Mouse (Mus musculus): Measurements from ENCODE around the gene Smurf1. TPM values are rescaled to one million over a fixed set of nuclear protein-coding genes. Genes with fewer than 3 reads are reported as not detected.

Gene Smurf1
- 17.9 and 19.2 TPM in 2 replicates for total RNA-seq (2012; rRNA removed)

DNA sequence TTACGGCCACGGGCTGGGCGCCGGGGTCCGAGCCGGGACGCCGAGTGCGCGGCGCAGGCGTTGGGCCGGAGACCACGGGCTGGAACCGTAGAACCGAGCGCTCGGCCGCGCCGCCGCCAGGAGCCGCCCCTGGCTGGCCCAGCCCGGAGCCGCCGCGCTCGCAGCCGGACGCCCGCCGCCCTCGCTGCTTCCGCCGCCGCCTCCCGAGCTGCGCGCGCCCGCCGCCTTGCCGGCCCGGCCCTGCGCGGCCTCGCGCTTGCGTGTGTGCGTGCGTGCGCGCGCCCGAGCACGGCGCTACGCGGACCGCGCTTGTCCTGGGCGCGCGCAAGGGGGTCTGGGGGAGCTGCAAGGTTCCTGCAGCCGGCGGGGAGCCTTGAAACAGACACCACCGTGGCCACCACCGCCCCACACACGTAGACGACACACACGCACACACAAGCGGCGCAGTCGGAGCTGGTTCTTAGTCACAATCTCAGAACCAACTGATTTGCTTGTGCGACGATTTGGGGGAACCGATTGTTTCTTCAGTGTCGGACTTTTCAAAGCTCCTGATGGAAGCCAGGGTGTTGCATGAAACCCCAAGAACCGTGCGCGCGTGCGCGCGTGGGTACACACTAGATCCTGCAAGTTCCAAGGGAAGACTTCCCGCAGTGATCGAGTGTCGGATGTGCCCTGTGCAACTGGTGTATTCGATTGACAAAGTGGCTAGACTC, at the start of gene Smurf1:
TSS of gene Smurf1 (minus strand) at position 209 of the 713 bp plus-strand sequence.
- no peaks in the 10 kb centered on the region for H3K9me3 ChIP-seq (ENCODE audit: control insufficient read depth, insufficient read depth, low read depth, low read length)
- H3K9ac ChIP-seq (ENCODE audit: insufficient read depth, low read depth, low read length, poor library complexity, severe bottlenecking) = peak within 1 kb of the TSS; percentile 91
- TF ChIP-seq MAFK (IDR thresholded peaks at IDR 0.05; ENCODE audit: insufficient read depth, low read depth, low read length) (no peak), ZC3H11A (IDR thresholded peaks at IDR 0.05; ENCODE audit: borderline replicate concordance, low read depth, low read length) (no peak), HCFC1 (IDR thresholded peaks at IDR 0.05; ENCODE audit: borderline replicate concordance, insufficient read depth, low read length) (no peak), CHD2 (IDR thresholded peaks at IDR 0.05; ENCODE audit: low read depth, low read length) (no peak), ZNF384 (IDR thresholded peaks at IDR 0.05; ENCODE audit: low read depth, low read length) (no peak)
- H3K4me1 ChIP-seq (ENCODE audit: control insufficient read depth in 2 of 2, insufficient read depth in 2 of 2, low read length in 2 of 2, poor library complexity in 1 of 2) = peaks cover 2 to 14% of the 10 kb centered on the region in 2 experiments; a peak in 3 of 4 replicates
- peak within 1 kb of the TSS; percentile 78 for H3K27ac ChIP-seq (ENCODE audit: insufficient read depth, low read depth, low read length, poor library complexity, severe bottlenecking)
- DNase-seq (ENCODE audit: low read depth, low spot score) = peak; percentile 75
- no peaks in the 10 kb centered on the region for H3K36me3 ChIP-seq (ENCODE audit: control insufficient read depth, insufficient read depth, low read length, poor library complexity, severe bottlenecking)
- in situ Hi-C loops (cut with MboI; ENCODE audit: low sequenced_read_pairs in 2 of 2, unreplicated experiment in 2 of 2) = no loop called here
- peak within 1 kb of the TSS; percentile 78 to 89 for H3K4me3 ChIP-seq (ENCODE audit: insufficient read depth in 1 of 2, low read depth in 1 of 2, low read length in 2 of 2, poor library complexity in 1 of 2, severe bottlenecking in 1 of 2)

DNA sequence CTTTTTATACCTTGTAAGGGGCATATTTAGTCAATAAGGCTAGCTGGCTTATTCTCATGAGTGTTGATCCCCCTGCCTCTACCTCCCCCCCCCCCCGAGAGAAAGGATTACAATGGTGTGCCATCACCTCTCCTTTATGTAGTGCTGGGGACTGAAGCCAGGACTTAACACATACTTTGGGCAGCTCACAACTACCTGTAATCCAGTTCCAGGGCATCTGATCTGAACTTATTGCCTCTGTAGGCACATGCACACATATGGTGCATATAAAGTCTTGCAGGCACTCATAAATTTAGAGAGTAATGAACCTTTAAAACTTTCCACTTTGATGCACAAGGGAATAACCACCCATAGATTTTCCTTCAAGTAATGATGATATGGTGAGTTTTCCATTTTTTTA, 48.6 kb upstream of the Smurf1 start:
- no peaks in the 10 kb centered on the region for H3K4me1 ChIP-seq (ENCODE audit: control insufficient read depth in 2 of 2, insufficient read depth in 2 of 2, low read length in 2 of 2, poor library complexity in 1 of 2)
- H3K9ac ChIP-seq (ENCODE audit: insufficient read depth, low read depth, low read length, poor library complexity, severe bottlenecking) = no peak overlapping the region
- DNase-seq (ENCODE audit: low read depth, low spot score) = no peak
- in situ Hi-C loops (cut with MboI; ENCODE audit: low sequenced_read_pairs in 2 of 2, unreplicated experiment in 2 of 2) = no loop called here
- H3K36me3 ChIP-seq (ENCODE audit: control insufficient read depth, insufficient read depth, low read length, poor library complexity, severe bottlenecking) = no peaks in the 10 kb centered on the region
- no peak overlapping the region for H3K4me3 ChIP-seq (ENCODE audit: insufficient read depth in 1 of 2, low read depth in 1 of 2, low read length in 2 of 2, poor library complexity in 1 of 2, severe bottlenecking in 1 of 2)
- no peaks in the 10 kb centered on the region for H3K9me3 ChIP-seq (ENCODE audit: control insufficient read depth, insufficient read depth, low read depth, low read length)
- TF ChIP-seq CHD2 (IDR thresholded peaks at IDR 0.05; ENCODE audit: low read depth, low read length) = no peak
- TF ChIP-seq ZNF384 (IDR thresholded peaks at IDR 0.05; ENCODE audit: low read depth, low read length) = no peak
- no peak overlapping the region for H3K27ac ChIP-seq (ENCODE audit: insufficient read depth, low read depth, low read length, poor library complexity, severe bottlenecking)

DNA sequence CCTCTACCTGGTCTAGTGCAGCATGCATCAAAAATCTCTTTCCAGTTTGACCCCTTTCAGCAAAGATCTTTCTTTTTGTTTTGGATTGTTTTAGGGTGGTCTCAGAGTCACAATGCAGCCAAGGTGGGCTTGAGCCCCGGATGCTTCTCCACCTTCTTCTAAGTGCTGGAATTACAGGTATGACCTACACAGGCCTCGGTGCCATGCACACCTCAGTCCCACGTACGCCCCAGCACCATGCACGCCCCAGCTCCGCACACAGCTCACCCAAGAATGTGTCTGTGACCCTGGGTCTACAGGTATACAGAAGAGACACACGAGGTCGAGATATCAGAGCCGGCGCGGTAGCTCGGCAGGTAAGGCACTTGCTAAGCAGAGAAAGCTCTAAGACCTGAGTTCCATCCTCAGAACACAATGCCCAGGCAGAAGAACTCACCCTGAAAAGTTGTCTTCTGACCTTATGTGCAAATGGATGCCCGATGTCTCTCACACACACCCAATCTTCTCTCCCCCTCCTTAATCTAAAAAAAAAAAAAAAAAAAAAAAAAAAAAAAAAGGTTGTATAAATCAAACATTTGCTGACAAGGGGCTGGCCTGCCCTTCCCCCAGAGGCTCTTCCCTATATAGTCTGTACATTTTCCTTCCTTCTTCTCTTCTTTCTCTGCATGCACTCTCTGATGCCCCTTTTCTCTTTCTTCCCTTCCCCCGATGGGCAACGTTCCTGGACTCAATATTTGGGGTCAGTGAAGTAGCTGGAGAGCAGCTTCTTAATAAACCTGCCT, 43.4 kb upstream of the Smurf1 start:
- no peak overlapping the region for H3K9ac ChIP-seq (ENCODE audit: insufficient read depth, low read depth, low read length, poor library complexity, severe bottlenecking)
- no peaks in the 10 kb centered on the region for H3K4me1 ChIP-seq (ENCODE audit: control insufficient read depth in 2 of 2, insufficient read depth in 2 of 2, low read length in 2 of 2, poor library complexity in 1 of 2)
- H3K9me3 ChIP-seq (ENCODE audit: control insufficient read depth, insufficient read depth, low read depth, low read length) = no peaks in the 10 kb centered on the region
- no peak overlapping the region for H3K4me3 ChIP-seq (ENCODE audit: insufficient read depth in 1 of 2, low read depth in 1 of 2, low read length in 2 of 2, poor library complexity in 1 of 2, severe bottlenecking in 1 of 2)
- no peak for DNase-seq (ENCODE audit: low read depth, low spot score)
- H3K27ac ChIP-seq (ENCODE audit: insufficient read depth, low read depth, low read length, poor library complexity, severe bottlenecking) = no peak overlapping the region
- no peak for TF ChIP-seq HCFC1 (IDR thresholded peaks at IDR 0.05; ENCODE audit: borderline replicate concordance, insufficient read depth, low read length)
- no peak for TF ChIP-seq CHD2 (IDR thresholded peaks at IDR 0.05; ENCODE audit: low read depth, low read length)
- no peak for TF ChIP-seq MAFK (IDR thresholded peaks at IDR 0.05; ENCODE audit: insufficient read depth, low read depth, low read length)
- TF ChIP-seq ZC3H11A (IDR thresholded peaks at IDR 0.05; ENCODE audit: borderline replicate concordance, low read depth, low read length) = no peak
- no peak for TF ChIP-seq ZNF384 (IDR thresholded peaks at IDR 0.05; ENCODE audit: low read depth, low read length)
- H3K36me3 ChIP-seq (ENCODE audit: control insufficient read depth, insufficient read depth, low read length, poor library complexity, severe bottlenecking) = no peaks in the 10 kb centered on the region
- in situ Hi-C loops (cut with MboI; ENCODE audit: low sequenced_read_pairs in 2 of 2, unreplicated experiment in 2 of 2) = no loop called here

- Histone ChIP-seq H3K9me3 (ENCODE audit: control insufficient read depth, insufficient read depth, low read depth, low read length) (no peaks in the 10 kb centered on the region), H3K36me3 (ENCODE audit: control insufficient read depth, insufficient read depth, low read length, poor library complexity, severe bottlenecking) (no peaks in the 10 kb centered on the region), H3K4me3 (ENCODE audit: insufficient read depth in 1 of 2, low read depth in 1 of 2, low read length in 2 of 2, poor library complexity in 1 of 2, severe bottlenecking in 1 of 2) (no peak overlapping the region), H3K9ac (ENCODE audit: insufficient read depth, low read depth, low read length, poor library complexity, severe bottlenecking) (no peak overlapping the region), H3K27ac (ENCODE audit: insufficient read depth, low read depth, low read length, poor library complexity, severe bottlenecking) (no peak overlapping the region), H3K4me1 (ENCODE audit: control insufficient read depth in 2 of 2, insufficient read depth in 2 of 2, low read length in 2 of 2, poor library complexity in 1 of 2) (no peaks in the 10 kb centered on the region)
- in situ Hi-C loops (cut with MboI; ENCODE audit: low sequenced_read_pairs in 2 of 2, unreplicated experiment in 2 of 2) = no loop called here
- DNase-seq (ENCODE audit: low read depth, low spot score) = no peak
- TF ChIP-seq ZNF384 (IDR thresholded peaks at IDR 0.05; ENCODE audit: low read depth, low read length) = no peak
- no peak for TF ChIP-seq ZC3H11A (IDR thresholded peaks at IDR 0.05; ENCODE audit: borderline replicate concordance, low read depth, low read length)
- TF ChIP-seq HCFC1 (IDR thresholded peaks at IDR 0.05; ENCODE audit: borderline replicate concordance, insufficient read depth, low read length) = no peak
- TF ChIP-seq CHD2 (IDR thresholded peaks at IDR 0.05; ENCODE audit: low read depth, low read length) = no peak
- TF ChIP-seq MAFK (IDR thresholded peaks at IDR 0.05; ENCODE audit: insufficient read depth, low read depth, low read length) = no peak
These were observed 39.9 kb upstream of the Smurf1 start for GRCm38 (mm10) chr5:145005596-145005995.

Measured in ES-E14 (cell line).